Mouse (Mus musculus) right cerebral cortex, postnatal 10 days (tissue): ENCODE measurements around the gene Fam3c.

Experiments used
- DNase-seq, 2 experiments: peaks; one replicate each; pipeline ENCODE4 v3.0.0; 2021; ENCODE audit warnings: low spot score in 2 of 2

The Fam3c gene

DNA sequence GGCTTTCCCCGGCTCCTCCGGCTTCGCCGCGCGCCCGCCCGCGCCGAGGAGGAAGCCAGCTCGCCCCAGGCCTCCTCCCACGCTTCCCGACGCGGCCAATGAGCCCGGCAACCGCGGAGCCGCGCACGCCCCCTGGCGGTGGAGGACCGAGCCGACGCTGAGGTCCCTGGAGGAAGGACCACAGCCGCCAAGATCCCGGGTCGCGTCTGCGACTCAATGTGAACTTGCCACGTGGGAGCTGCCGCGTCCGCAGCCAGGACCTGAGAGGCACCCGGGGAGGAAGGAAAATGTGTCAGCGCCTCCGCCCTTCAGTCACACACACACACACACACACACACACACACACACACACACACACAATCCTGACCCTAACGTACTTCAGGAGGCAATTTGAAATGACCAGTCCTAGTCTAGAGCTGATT, at the start of gene Fam3c:
Gene Fam3c (minus strand): TSS at position 158 of the 422 bp plus-strand sequence.
- DNase-seq: peak; percentile 95 to 97

DNA sequence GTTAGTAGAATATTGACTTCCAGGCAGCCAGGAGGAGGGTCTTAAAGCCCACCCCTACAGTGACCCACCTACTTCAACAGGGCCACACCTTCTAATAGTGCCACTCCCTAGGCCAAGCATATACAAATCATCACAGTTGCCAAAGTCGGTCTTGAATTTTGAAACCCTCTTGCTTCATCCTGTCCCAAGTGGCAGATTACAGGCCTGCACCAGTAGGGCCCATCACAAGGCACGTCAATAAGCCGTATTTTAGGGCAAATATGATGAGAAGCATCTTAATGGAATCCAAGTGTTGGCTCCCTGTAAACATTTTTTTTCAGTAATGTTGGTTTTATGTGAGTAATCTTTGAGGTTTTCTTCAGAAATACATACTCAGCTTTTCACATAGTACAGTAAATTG, 49.0 kb upstream of the Fam3c start:
- DNase-seq: no peak

DNA sequence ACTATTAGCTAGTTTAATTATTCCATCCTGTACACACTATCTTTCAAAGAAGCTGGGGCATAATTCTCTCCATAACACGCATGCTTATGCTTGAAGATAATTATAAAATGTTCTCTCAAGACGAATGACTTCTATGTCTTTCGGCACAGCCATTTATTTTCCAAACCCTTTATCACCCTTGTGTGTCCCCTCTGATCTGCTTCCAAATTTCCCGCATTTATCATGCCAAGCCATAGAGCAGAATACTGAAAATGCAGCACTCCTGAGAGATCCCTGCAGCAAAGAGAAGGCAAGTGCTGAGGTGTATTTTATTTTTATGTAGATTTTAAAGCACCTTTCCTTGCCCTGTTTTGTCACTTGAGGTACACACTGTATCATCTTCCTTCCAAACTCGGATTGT, 47.7 kb upstream of the Fam3c start:
- DNase-seq: no peak

GRCm38 (mm10) chr6:22403317-22403716, 47.3 kb upstream of the Fam3c start:
- DNase-seq: no peak

- DNase-seq: no peak
These were observed 46.6 kb upstream of the Fam3c start for GRCm38 (mm10) chr6:22402548-22403164.

DNA sequence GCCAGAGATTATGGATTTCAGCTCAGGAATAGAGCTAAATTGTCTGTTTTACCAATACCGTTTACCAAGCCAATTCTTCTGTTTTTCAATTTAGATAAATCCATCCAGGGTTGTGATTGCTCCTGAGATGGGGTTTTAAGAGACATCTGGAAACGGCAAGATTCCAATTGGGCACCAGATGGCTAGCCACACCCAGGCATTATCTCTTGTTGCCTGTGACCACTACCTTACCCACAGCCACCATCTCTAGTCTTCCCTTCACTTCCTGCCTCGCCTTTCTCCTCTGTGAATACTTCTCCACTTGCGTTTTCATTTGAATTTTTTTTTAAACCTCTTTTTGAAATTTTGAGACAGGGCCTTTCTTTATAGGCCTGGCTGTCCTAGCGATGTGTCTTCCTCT, 46.0 kb upstream of the Fam3c start:
- no peak for DNase-seq

GRCm38 (mm10) chr6:22398079-22398774, 42.2 kb upstream of the Fam3c start:
- DNase-seq: no peak

DNA sequence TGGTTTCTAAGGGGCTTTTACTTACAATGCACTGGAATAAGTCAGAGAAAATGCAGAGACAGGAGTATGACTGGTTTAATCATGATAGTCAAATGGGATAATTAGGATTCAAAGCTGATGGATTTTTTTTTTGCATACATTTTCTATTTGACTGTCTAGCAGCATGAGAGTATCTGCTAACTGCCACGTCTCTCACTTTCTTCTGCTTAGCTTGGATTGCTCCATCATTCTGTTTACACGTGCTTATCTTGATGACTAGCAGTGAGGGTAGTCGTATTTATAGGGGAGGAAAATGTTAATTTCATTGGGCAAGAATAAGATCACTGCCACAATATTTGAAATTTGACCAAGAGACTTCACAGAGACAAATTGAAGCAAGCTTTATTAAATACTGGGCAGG, 39.2 kb upstream of the Fam3c start:
- no peak for DNase-seq

GRCm38 (mm10) chr6:22390654-22391365, 34.8 kb upstream of the Fam3c start:
- DNase-seq: no peak

- no peak for DNase-seq
These were observed 29.3 kb upstream of the Fam3c start for GRCm38 (mm10) chr6:22385254-22385870.

- DNase-seq: no peak
These were observed 24.2 kb upstream of the Fam3c start for GRCm38 (mm10) chr6:22380269-22380668.

DNA sequence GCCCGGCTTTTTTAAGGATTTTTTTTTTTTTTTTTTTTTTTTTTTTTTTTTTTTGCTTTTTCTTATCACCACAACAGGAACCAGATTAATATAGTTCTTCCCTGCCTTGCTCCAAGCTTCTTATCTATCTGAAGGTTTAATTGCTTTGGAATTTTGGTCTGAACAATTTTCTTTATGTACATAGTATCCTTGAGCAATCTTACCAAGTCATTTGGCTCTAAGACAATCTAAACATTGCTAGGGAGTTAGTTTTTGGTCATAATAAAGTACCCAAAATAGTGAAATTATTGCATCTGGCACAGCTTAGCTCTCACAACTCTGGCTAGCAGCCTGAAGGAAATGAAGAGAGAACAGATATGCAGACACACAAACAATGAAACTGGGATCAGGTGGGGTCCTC, 23.8 kb upstream of the Fam3c start:
- DNase-seq: no peak

DNA sequence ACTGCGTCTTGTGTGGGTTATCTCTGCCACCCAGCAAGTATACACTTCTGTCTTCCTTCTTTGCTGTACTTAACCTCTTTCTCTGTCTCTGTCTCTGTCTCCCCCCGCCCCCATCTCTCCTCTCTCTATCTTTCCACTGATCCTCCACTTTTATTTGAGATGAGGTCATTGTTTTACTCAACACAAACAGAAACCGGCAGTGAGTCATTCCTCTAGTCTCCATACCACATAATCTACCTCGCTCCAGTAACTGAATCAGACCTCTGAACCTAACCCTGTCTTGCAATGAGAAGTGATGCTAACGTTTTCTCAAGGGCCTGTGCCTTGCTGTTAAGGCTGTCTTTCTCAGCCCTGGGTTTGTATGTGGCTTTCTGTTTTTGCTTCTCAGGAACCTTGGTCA, 22.4 kb upstream of the Fam3c start:
- no peak for DNase-seq

DNA sequence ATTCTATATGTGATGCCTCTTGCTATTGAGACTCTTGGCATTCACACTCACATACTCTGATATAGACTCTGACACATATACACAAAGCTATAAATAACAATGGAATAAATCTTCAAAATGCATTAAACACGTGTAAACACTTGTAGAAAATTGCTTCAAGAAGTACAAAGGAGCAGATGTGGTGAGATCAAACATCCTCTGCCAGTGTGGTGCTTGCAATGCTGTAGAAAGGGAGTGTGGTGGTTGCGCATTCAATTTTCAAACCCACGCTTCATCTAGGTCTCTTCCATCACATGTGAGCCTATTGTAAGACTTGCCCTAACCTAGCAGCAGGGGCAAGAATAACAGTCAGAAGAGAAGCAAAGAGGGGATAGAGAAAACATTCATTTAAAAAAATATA, 18.7 kb upstream of the Fam3c start:
- DNase-seq: no peak

GRCm38 (mm10) chr6:22373476-22373875, 17.4 kb upstream of the Fam3c start:
- no peak for DNase-seq

GRCm38 (mm10) chr6:22366977-22367376, 10.9 kb upstream of the Fam3c start:
- no peak for DNase-seq

DNA sequence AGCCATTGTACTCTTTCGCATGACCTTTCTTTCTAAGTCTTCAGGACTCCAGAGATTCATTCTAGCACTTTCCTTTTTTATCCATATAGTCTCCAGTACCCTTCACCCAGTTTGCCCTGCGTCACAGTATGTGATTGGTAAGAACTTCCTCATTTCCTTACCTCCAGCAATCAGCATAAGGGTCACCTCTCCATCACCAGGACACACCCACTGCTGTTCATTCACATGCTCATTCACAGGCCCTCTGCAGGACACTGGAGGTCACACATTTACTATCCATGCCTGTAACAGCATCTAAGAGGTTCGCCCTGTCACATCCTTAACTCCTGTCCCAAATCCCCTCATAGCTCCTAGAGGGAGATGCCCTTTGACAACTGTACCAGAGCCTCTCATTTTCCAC, 7.5 kb upstream of the Fam3c start:
- DNase-seq: no peak

DNA sequence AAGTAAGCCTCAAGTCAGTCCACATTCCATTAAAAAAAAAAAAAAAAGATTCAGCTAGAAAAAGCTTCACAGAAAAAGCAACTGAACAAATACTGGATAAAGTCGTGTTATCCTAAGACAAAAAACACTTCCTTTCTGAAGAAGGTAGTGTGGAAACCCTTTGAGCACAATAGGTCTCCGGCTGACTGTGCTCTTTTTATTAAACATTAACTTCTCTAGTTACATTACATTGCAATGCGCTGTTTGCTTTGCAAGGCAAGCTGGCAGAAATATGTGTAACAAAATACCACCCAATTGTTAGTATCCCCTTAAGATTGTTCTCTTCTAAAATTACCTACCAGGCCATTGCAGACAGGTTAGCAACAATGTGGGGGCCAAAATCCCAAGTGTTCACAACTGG, 5.9 kb upstream of the Fam3c start:
- DNase-seq: no peak

- DNase-seq: no peak
These were observed 3.0 kb upstream of the Fam3c start for GRCm38 (mm10) chr6:22359019-22359418.

DNA sequence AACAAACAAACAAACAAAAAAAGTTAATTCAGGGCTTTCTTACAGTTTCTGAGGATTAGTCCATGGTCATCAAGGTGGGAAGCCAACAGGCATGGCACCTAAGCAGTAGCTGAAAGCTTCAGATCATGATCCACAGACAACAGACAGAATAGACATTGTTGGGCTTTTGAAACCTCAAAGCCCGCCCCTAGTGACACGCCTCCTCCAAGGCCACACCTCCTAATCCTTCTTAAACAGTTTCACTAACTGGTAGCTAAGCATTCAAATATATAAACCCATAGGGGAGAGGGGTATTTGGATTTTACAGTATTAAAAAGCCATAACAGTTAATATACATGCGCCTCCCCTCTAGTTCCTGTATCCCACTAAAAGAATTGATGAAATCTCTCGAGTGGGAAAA, 1.3 kb upstream of the Fam3c start:
- DNase-seq: no peak

GRCm38 (mm10) chr6:22355396-22356085, 502 bp downstream of the Fam3c start:
- no peak for DNase-seq

DNA sequence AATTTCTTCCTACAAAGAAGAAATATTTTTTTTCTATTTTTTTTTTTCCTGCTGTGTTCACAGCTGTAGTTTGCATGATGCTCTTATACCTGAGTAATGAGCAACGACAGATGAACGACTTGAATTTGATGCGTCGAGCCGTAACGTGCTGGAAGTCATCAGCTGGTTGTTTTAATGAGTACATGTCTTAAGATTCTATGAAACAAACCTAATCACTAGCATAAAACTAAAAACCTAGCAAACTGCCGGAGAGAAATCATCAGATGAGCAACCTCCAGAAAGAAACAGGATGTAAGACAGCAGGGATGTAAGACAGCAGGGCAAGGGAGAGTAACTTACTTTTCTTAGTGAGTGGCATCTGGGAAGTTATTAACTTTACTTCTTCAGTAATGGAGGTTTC, 1.4 kb downstream of the Fam3c start:
- no peak for DNase-seq
